Mouse (Mus musculus) MN1 (cell line): ENCODE results near the gene Hk3.

Source experiments
- DNase-seq: peaks from one replicate; pipeline ENCODE4 v3.0.0-alpha.2; 2016; ENCODE audit warnings: low spot score

The Hk3 gene

GRCm38 (mm10) chr13:55021194-55021779 lies at the start of gene Hk3:
Hk3 (minus strand) TSS chr13:55021385.
- no peak for DNase-seq

GRCm38 (mm10) chr13:55069719-55070118 lies 48.5 kb upstream of the Hk3 start:
- no peak for DNase-seq

DNA sequence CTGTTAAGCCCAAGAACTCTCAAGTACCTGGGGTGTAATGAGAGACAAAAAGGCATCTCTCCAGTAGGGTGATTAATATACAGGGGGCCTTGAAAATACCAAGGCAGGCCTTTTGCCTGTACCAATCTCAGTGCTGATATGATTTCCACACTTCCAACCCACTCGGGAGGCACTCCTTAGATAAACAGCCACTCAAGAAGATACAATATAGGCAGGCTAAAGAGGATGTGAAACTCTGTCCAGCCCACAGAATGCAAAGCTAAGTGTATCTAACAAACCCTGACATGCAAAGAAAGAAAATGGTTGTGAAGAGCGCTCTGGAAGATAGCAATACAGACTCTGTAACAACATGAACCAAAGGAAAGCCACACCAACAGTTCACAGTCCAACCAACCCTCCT lies 42.1 kb upstream of the Hk3 start:
- no peak for DNase-seq

- DNase-seq, result peak; percentile 12
Observed at GRCm38 (mm10) chr13:55058042-55058441, 36.9 kb upstream of the Hk3 start.

- DNase-seq, result no peak
Observed at GRCm38 (mm10) chr13:55047706-55048105, 26.5 kb upstream of the Hk3 start.

GRCm38 (mm10) chr13:55040016-55040415 lies 18.8 kb upstream of the Hk3 start:
- no peak for DNase-seq

- DNase-seq, result no peak
Observed at GRCm38 (mm10) chr13:55024215-55024614, 3.0 kb upstream of the Hk3 start.

DNA sequence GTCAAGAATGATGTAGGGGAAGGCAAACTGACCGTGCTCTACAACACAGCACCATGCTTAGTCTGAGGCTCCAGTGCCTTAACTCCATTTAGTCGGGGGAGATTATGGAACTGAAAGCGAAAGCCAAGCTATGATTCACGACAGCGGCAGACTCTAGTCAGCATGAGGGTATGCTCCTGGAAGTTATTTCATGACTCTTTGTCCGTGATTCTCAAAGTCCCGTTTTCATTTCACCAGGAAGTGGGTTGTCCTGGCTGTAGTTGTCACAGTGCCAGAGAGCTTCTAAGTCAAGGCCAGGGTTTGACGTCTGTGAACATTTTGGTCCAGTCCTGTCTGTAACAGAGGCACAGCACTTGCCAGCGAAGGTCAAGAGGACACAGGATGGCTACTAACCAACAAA lies 1.5 kb upstream of the Hk3 start:
- peak; percentile 30 for DNase-seq

GRCm38 (mm10) chr13:55022256-55022655 lies 1.1 kb upstream of the Hk3 start:
- no peak for DNase-seq

DNA sequence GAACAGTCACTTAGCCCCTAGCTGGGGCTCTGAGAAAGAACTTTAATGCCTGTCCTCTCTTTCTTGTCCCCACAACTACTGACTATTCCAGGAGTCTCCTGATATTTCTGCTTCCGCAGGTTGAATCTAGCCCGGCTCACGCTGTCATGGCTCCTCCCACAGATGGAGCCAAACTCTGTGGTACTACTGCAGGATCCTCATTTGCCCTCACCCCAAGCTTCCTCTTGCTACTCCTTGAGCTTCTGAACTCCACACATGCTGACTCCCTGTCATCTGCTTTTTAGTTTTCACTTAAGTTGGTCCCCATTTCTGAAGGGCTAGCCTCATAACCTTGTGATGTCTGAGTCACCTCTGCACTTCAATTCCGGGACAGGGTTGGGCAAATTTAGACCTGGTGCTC lies 1.1 kb downstream of the Hk3 start:
- DNase-seq, result no peak

- no peak for DNase-seq
Observed at GRCm38 (mm10) chr13:55019181-55019580, 2.0 kb downstream of the Hk3 start.

- no peak for DNase-seq
Observed at GRCm38 (mm10) chr13:55018700-55019099, 2.5 kb downstream of the Hk3 start.

- DNase-seq, result no peak
Observed at GRCm38 (mm10) chr13:55017898-55018599, 3.1 kb downstream of the Hk3 start.

GRCm38 (mm10) chr13:55017154-55017897 lies 3.9 kb downstream of the Hk3 start:
- no peak for DNase-seq

DNA sequence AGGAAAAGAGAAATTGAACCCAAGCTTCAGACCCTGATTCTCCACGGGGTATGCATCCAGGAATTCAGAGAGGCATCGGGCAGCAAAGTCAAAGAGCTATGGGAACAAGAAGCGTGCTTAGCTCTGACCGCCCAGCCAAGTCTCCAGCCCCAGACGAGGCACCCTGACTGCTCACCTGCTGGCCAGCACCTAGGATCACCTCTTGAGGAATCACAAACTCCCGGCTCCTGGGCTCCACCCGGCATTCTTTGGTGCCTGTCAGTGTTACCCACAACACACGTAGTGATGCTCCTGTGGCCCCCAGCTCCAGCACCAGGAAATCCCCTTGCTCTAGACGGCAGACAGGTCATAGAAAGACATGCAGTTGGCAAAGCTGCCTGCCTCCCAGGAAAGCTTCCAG lies 6.7 kb downstream of the Hk3 start:
- no peak for DNase-seq

DNA sequence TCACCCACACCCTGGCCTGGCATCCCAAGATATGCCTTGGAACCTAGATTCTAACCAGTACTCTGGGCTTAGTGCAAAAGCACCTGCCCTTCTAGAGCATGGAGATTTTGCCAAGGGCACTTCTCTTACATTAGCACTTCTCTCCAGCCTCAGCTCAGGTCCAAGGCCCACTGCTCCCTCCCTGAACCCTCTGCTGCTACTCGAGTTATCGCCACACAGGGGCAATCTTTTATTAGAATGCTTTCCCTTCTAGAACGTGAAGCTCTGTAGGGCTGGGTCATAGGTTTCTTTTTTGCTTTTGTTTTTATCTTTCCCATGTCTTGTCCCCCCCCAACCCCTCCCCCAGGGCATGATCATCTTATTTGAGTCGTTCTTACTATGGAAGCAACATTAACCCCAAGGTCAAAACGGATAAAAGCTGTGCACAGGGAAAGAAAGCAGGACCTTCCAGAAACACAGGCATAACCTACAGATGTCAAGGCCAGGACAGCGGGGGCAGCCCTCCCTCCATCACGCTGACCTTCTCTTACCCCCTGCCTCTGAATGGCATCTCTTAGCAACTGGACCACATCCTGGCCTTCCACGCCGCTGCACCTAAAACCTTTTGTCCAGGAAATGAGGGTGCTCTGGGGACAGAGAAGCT lies 7.4 kb downstream of the Hk3 start:
- DNase-seq, result peak; percentile 58

- DNase-seq, result peak; percentile 54
Observed at GRCm38 (mm10) chr13:55011981-55012478, 9.2 kb downstream of the Hk3 start.

DNA sequence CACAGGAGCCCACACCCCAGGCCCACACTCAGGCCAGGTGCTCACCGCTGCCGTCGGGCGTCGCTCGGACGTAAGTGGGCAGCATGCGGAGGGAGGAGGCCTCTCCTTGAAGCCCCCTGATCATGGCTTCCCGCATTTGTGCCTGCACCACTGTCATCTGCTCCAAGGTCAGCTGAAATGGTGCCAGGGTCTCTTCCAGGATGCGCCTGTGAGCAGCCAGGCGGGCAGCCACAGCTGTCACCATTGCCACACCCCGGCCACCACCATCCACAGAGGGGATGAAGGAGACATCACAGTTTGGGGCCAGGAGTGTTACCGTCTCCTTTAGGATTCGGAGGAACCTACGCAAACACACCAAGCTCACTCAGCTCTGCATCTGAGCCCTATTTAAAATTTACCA lies 10.1 kb downstream of the Hk3 start:
- no peak for DNase-seq

GRCm38 (mm10) chr13:55008589-55008988 lies 12.6 kb downstream of the Hk3 start:
- no peak for DNase-seq

- no peak for DNase-seq
Observed at GRCm38 (mm10) chr13:55006415-55006742, 14.8 kb downstream of the Hk3 start.

- no peak for DNase-seq
Observed at GRCm38 (mm10) chr13:55005691-55006414, 15.3 kb downstream of the Hk3 start.

GRCm38 (mm10) chr13:55004646-55005045 lies 16.5 kb downstream of the Hk3 start:
- DNase-seq, result peak; percentile 27
